Mouse (Mus musculus): ENCODE measurements around the gene Gpd2. TPM values are rescaled to one million over a fixed set of nuclear protein-coding genes. Genes with fewer than 3 reads are reported as not detected.

Gene Gpd2
- polyA plus RNA-seq, 1 experiment: 220 TPM

GRCm38 (mm10) chr2:57384625-57385024 lies 147.2 kb downstream of the Gpd2 start:
- no peak for TF ChIP-seq CTCF (IDR thresholded peaks at IDR 0.05; ENCODE audit: control insufficient read depth, insufficient read depth, insufficient replicate concordance, low read depth, low read length)
- no peak for TF ChIP-seq POLR2A (IDR thresholded peaks at IDR 0.05; ENCODE audit: control insufficient read depth, low read depth, low read length)
- Histone ChIP-seq H3K4me1 (ENCODE audit: control insufficient read depth, insufficient read depth, low read length) (no peaks in the 10 kb centered on the region), H3K27me3 (ENCODE audit: control insufficient read depth, insufficient read depth, low read length) (no peaks in the 10 kb centered on the region), H3K36me3 (ENCODE audit: control insufficient read depth, insufficient read depth, low read length) (no peaks in the 10 kb centered on the region), H3K27ac (ENCODE audit: control insufficient read depth, insufficient read depth, low read depth, low read length) (no peak overlapping the region), H3K4me3 (ENCODE audit: control insufficient read depth, low read depth, low read length) (no peak overlapping the region)

- no peaks in the 10 kb centered on the region for H3K27me3 ChIP-seq (ENCODE audit: control insufficient read depth, insufficient read depth, low read length)
- no peaks in the 10 kb centered on the region for H3K36me3 ChIP-seq (ENCODE audit: control insufficient read depth, insufficient read depth, low read length)
- H3K4me3 ChIP-seq (ENCODE audit: control insufficient read depth, low read depth, low read length): no peak overlapping the region
- TF ChIP-seq CTCF (IDR thresholded peaks at IDR 0.05; ENCODE audit: control insufficient read depth, insufficient read depth, insufficient replicate concordance, low read depth, low read length): no peak
- TF ChIP-seq POLR2A (IDR thresholded peaks at IDR 0.05; ENCODE audit: control insufficient read depth, low read depth, low read length): no peak
- H3K27ac ChIP-seq (ENCODE audit: control insufficient read depth, insufficient read depth, low read depth, low read length): no peak overlapping the region
- H3K4me1 ChIP-seq (ENCODE audit: control insufficient read depth, insufficient read depth, low read length): no peaks in the 10 kb centered on the region
Measured at GRCm38 (mm10) chr2:57387816-57388215, 150.4 kb downstream of the Gpd2 start.

GRCm38 (mm10) chr2:57395071-57395470 lies 157.6 kb downstream of the Gpd2 start:
- H3K27ac ChIP-seq (ENCODE audit: control insufficient read depth, insufficient read depth, low read depth, low read length): no peak overlapping the region
- no peaks in the 10 kb centered on the region for H3K36me3 ChIP-seq (ENCODE audit: control insufficient read depth, insufficient read depth, low read length)
- H3K27me3 ChIP-seq (ENCODE audit: control insufficient read depth, insufficient read depth, low read length): no peaks in the 10 kb centered on the region
- TF ChIP-seq CTCF (IDR thresholded peaks at IDR 0.05; ENCODE audit: control insufficient read depth, insufficient read depth, insufficient replicate concordance, low read depth, low read length) (no peak), POLR2A (IDR thresholded peaks at IDR 0.05; ENCODE audit: control insufficient read depth, low read depth, low read length) (no peak)
- H3K4me3 ChIP-seq (ENCODE audit: control insufficient read depth, low read depth, low read length): no peak overlapping the region
- no peaks in the 10 kb centered on the region for H3K4me1 ChIP-seq (ENCODE audit: control insufficient read depth, insufficient read depth, low read length)

GRCm38 (mm10) chr2:57396061-57396460 lies 158.6 kb downstream of the Gpd2 start:
- TF ChIP-seq POLR2A (IDR thresholded peaks at IDR 0.05; ENCODE audit: control insufficient read depth, low read depth, low read length) (no peak), CTCF (IDR thresholded peaks at IDR 0.05; ENCODE audit: control insufficient read depth, insufficient read depth, insufficient replicate concordance, low read depth, low read length) (no peak)
- Histone ChIP-seq H3K4me1 (ENCODE audit: control insufficient read depth, insufficient read depth, low read length) (no peaks in the 10 kb centered on the region), H3K27ac (ENCODE audit: control insufficient read depth, insufficient read depth, low read depth, low read length) (no peak overlapping the region), H3K27me3 (ENCODE audit: control insufficient read depth, insufficient read depth, low read length) (no peaks in the 10 kb centered on the region), H3K36me3 (ENCODE audit: control insufficient read depth, insufficient read depth, low read length) (no peaks in the 10 kb centered on the region), H3K4me3 (ENCODE audit: control insufficient read depth, low read depth, low read length) (no peak overlapping the region)

GRCm38 (mm10) chr2:57397727-57398126 lies 160.3 kb downstream of the Gpd2 start:
- H3K4me3 ChIP-seq (ENCODE audit: control insufficient read depth, low read depth, low read length): no peak overlapping the region
- H3K27ac ChIP-seq (ENCODE audit: control insufficient read depth, insufficient read depth, low read depth, low read length): no peak overlapping the region
- TF ChIP-seq CTCF (IDR thresholded peaks at IDR 0.05; ENCODE audit: control insufficient read depth, insufficient read depth, insufficient replicate concordance, low read depth, low read length) (no peak), POLR2A (IDR thresholded peaks at IDR 0.05; ENCODE audit: control insufficient read depth, low read depth, low read length) (no peak)
- H3K4me1 ChIP-seq (ENCODE audit: control insufficient read depth, insufficient read depth, low read length): no peaks in the 10 kb centered on the region
- no peaks in the 10 kb centered on the region for H3K27me3 ChIP-seq (ENCODE audit: control insufficient read depth, insufficient read depth, low read length)
- H3K36me3 ChIP-seq (ENCODE audit: control insufficient read depth, insufficient read depth, low read length): no peaks in the 10 kb centered on the region

- H3K27ac ChIP-seq (ENCODE audit: control insufficient read depth, insufficient read depth, low read depth, low read length): no peak overlapping the region
- H3K4me1 ChIP-seq (ENCODE audit: control insufficient read depth, insufficient read depth, low read length): no peaks in the 10 kb centered on the region
- H3K36me3 ChIP-seq (ENCODE audit: control insufficient read depth, insufficient read depth, low read length): no peaks in the 10 kb centered on the region
- TF ChIP-seq CTCF (IDR thresholded peaks at IDR 0.05; ENCODE audit: control insufficient read depth, insufficient read depth, insufficient replicate concordance, low read depth, low read length): no peak
- no peak for TF ChIP-seq POLR2A (IDR thresholded peaks at IDR 0.05; ENCODE audit: control insufficient read depth, low read depth, low read length)
- no peaks in the 10 kb centered on the region for H3K27me3 ChIP-seq (ENCODE audit: control insufficient read depth, insufficient read depth, low read length)
- H3K4me3 ChIP-seq (ENCODE audit: control insufficient read depth, low read depth, low read length): no peak overlapping the region
Measured at GRCm38 (mm10) chr2:57407414-57408019, 170.1 kb downstream of the Gpd2 start.

GRCm38 (mm10) chr2:57408413-57408812 lies 171.0 kb downstream of the Gpd2 start:
- no peak for TF ChIP-seq POLR2A (IDR thresholded peaks at IDR 0.05; ENCODE audit: control insufficient read depth, low read depth, low read length)
- TF ChIP-seq CTCF (IDR thresholded peaks at IDR 0.05; ENCODE audit: control insufficient read depth, insufficient read depth, insufficient replicate concordance, low read depth, low read length): no peak
- no peaks in the 10 kb centered on the region for H3K4me1 ChIP-seq (ENCODE audit: control insufficient read depth, insufficient read depth, low read length)
- no peaks in the 10 kb centered on the region for H3K36me3 ChIP-seq (ENCODE audit: control insufficient read depth, insufficient read depth, low read length)

More at GRCm38 (mm10) chr2:57408413-57408812, 171.0 kb downstream of the Gpd2 start:
- no peak overlapping the region for H3K27ac ChIP-seq (ENCODE audit: control insufficient read depth, insufficient read depth, low read depth, low read length)
- no peak overlapping the region for H3K4me3 ChIP-seq (ENCODE audit: control insufficient read depth, low read depth, low read length)
- no peaks in the 10 kb centered on the region for H3K27me3 ChIP-seq (ENCODE audit: control insufficient read depth, insufficient read depth, low read length)
